Mouse (Mus musculus) liver, postnatal 0 days (tissue): Measurements from ENCODE around the gene Smpd1. TPM values are rescaled to one million over a fixed set of nuclear protein-coding genes. Genes with fewer than 3 reads are reported as not detected.

Source experiments
- ATAC-seq: fragments of 200-750 bp; cut with Nextera tagmentation; 2 replicates; pipeline ENCODE4 v1.8.0; 2017; ENCODE audit warnings: mild to moderate bottlenecking, moderate library complexity
- DNase-seq: peaks from one replicate; pipeline ENCODE4 v3.0.0-alpha.2; 2016
- H3K27ac ChIP-seq: fragments of 300-500 bp; sonication (generic); 2 replicates; pipeline ENCODE4 v1.5.1; 2014; ENCODE audit warnings: antibody characterized with exemption, moderate library complexity, mild to moderate bottlenecking, low read depth
- H3K27me3 ChIP-seq: fragments of 300-500 bp; sonication (generic); 2 replicates; pipeline ENCODE4 v1.6.1; 2014; ENCODE audit warnings: low read length, control low read depth, mixed read lengths; ENCODE audit not compliant: insufficient read depth
- H3K36me3 ChIP-seq: fragments of 300-500 bp; sonication (generic); replicated peaks from 2 replicates; pipeline ENCODE4 v1.6.1; 2014; ENCODE audit warnings: mild to moderate bottlenecking, control low read depth, low read length, moderate library complexity, mixed read lengths; ENCODE audit not compliant: insufficient read depth
- H3K4me1 ChIP-seq: fragments of 300-500 bp; sonication (generic); 2 replicates; pipeline ENCODE4 v1.6.1; 2014; ENCODE audit warnings: antibody characterized with exemption, mild to moderate bottlenecking, control low read depth; ENCODE audit not compliant: insufficient read depth
- H3K4me2 ChIP-seq: fragments of 300-500 bp; sonication (generic); 2 replicates; pipeline ENCODE4 v1.6.1; 2014; ENCODE audit warnings: low read depth, mild to moderate bottlenecking, low read length, moderate library complexity, mixed read lengths
- H3K4me3 ChIP-seq: fragments of 300-500 bp; sonication (generic); 2 replicates; pipeline ENCODE4 v1.5.1; 2014; ENCODE audit warnings: low read depth, low read length
- H3K9ac ChIP-seq: fragments of 300-500 bp; sonication (generic); replicated peaks from 2 replicates; pipeline ENCODE4 v1.6.1; 2014; ENCODE audit warnings: mild to moderate bottlenecking, moderate library complexity
- H3K9me3 ChIP-seq: fragments of 300-500 bp; sonication (generic); 2 replicates; pipeline ENCODE4 v1.6.1; 2016; ENCODE audit warnings: mild to moderate bottlenecking, control low read depth, low read length, mixed read lengths
- CTCF ChIP-seq: sonication (generic); IDR thresholded peaks from 2 replicates; pipeline ENCODE4 v1.5.1; 2016; ENCODE audit warnings: antibody characterized with exemption, low read depth
- EP300 ChIP-seq: IDR thresholded peaks from 2 replicates; pipeline ENCODE4 v1.6.1; 2016; ENCODE audit warnings: antibody characterized with exemption, low read depth, mild to moderate bottlenecking
- WGBS: fragments of 180-500 bp; shearing (Covaris S2); extraction: QIAGEN DNeasy Blood & Tissue Kit; methylation state at CpG from one replicate; pipeline ENCODE4 v1.1.7; 2014; ENCODE audit not compliant: insufficient replicate concordance; 5-methylcytosine and 5-hydroxymethylcytosine counted together
- polyA plus RNA-seq: library from polyadenylated mRNA; unstranded; fragments of >200 nt; fragmentation: Nextera tagmentation; extraction: Ambion mirVana; gene quantifications from 2 replicates; pipeline ENCODE4 v1.2.1, GENCODE M21; 2015

The Smpd1 gene
- polyA plus RNA-seq, 1 experiment from 2014 or later: 21.6 TPM

GRCm38 (mm10) chr7:105556406-105556805, 2.2 kb downstream of the Smpd1 start:
- H3K4me2 ChIP-seq: no peak overlapping the region
- peaks cover 15% of the 10 kb centered on the region; the same call in 1 of the 2 replicates for H3K4me1 ChIP-seq
- TF ChIP-seq EP300 (no peak), CTCF (no peak)

GRCm38 (mm10) chr7:105557671-105558070, 3.5 kb downstream of the Smpd1 start:
- TF ChIP-seq CTCF (no peak), EP300 (no peak)
- Histone ChIP-seq H3K9ac (no peak overlapping the region), H3K4me1 (peaks cover 15% of the 10 kb centered on the region; the same call in 1 of the 2 replicates), H3K36me3 (peaks cover 11% of the 10 kb centered on the region), H3K27me3 (no peaks in the 10 kb centered on the region), H3K27ac (no peak overlapping the region), H3K4me2 (no peak overlapping the region), H3K9me3 (no peaks in the 10 kb centered on the region), H3K4me3 (no peak overlapping the region)
- ATAC-seq (no peak), DNase-seq (no peak)
- WGBS: 82% methylated on average over 11 of the region's 11 CpGs

More at GRCm38 (mm10) chr7:105556406-105556805, 2.2 kb downstream of the Smpd1 start:
- 83% methylated on average over 8 of the region's 8 CpGs for WGBS
- Histone ChIP-seq H3K36me3 (peaks cover 11% of the 10 kb centered on the region), H3K9me3 (no peaks in the 10 kb centered on the region), H3K27me3 (no peaks in the 10 kb centered on the region), H3K27ac (no peak overlapping the region), H3K9ac (no peak overlapping the region), H3K4me3 (no peak overlapping the region)
- no peak for DNase-seq
- ATAC-seq: no peak

DNA sequence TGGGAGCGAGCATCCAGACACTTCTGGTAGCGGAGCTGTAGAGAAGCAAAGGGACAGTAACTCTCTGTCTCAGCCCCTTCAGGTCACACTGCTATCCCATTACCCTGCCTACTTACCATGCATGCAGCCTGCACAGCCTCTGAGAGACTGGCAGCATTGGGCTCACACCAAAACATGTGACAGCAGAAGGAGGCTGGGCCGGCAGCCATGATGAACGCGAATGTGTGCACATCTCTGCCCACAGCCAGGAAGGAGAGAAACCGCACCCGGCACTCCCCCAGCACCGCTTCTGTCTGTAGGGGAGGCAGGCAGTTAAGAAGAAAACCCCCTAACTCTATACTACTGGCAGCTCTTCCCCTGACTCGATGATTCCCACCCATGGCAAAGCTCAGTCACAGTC, 4.9 kb downstream of the Smpd1 start:
- Histone ChIP-seq H3K9me3 (no peaks in the 10 kb centered on the region), H3K4me1 (peaks cover 12% of the 10 kb centered on the region; the same call in 1 of the 2 replicates), H3K36me3 (peaks cover 11% of the 10 kb centered on the region), H3K27ac (no peak overlapping the region), H3K9ac (no peak overlapping the region), H3K4me2 (no peak overlapping the region), H3K4me3 (no peak overlapping the region), H3K27me3 (no peaks in the 10 kb centered on the region)
- ATAC-seq (no peak), DNase-seq (no peak)
- TF ChIP-seq EP300 (no peak), CTCF (no peak)
- WGBS: 79% methylated on average over 9 of the region's 9 CpGs

DNA sequence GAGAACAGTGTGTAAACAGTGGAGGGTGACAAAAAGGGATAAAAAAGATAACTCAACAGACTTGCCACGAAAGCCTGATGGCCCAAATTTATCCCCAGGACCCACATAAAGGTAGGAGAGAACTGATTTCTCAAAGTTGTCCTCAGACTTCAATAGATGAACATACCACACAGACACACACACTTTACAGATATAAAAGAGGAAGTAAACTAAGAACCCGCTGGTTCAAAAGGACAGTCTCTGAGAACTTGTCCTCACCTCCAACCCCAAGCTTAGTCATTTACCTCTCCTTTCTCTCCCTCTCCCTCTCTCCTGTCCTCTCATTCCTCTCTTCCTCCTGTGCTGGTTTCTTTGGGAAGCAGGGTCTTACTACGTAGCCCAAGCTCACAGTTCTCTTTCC, 8.2 kb downstream of the Smpd1 start:
- Histone ChIP-seq H3K27ac (no peak overlapping the region), H3K9me3 (no peaks in the 10 kb centered on the region), H3K4me1 (no peaks in the 10 kb centered on the region), H3K4me3 (no peak overlapping the region), H3K9ac (no peak overlapping the region), H3K4me2 (no peak overlapping the region), H3K27me3 (no peaks in the 10 kb centered on the region), H3K36me3 (peaks cover 9% of the 10 kb centered on the region)
- DNase-seq (no peak), ATAC-seq (no peak)
- 53% methylated on average over 3 of the region's 3 CpGs for WGBS
- no peak for TF ChIP-seq CTCF
- TF ChIP-seq EP300: no peak

- DNase-seq: no peak
- no peaks in the 10 kb centered on the region for H3K9me3 ChIP-seq
- TF ChIP-seq CTCF: no peak
- TF ChIP-seq EP300: no peak
- H3K4me1 ChIP-seq: no peaks in the 10 kb centered on the region
- 60% methylated on average over 3 of the region's 3 CpGs for WGBS
- H3K36me3 ChIP-seq: peaks cover 1% of the 10 kb centered on the region
- H3K4me2 ChIP-seq: no peak overlapping the region
- no peak overlapping the region for H3K27ac ChIP-seq
- H3K4me3 ChIP-seq: no peak overlapping the region
- no peaks in the 10 kb centered on the region for H3K27me3 ChIP-seq
- H3K9ac ChIP-seq: no peak overlapping the region
- ATAC-seq: no peak
Observed at GRCm38 (mm10) chr7:105563367-105563766, 9.2 kb downstream of the Smpd1 start.

DNA sequence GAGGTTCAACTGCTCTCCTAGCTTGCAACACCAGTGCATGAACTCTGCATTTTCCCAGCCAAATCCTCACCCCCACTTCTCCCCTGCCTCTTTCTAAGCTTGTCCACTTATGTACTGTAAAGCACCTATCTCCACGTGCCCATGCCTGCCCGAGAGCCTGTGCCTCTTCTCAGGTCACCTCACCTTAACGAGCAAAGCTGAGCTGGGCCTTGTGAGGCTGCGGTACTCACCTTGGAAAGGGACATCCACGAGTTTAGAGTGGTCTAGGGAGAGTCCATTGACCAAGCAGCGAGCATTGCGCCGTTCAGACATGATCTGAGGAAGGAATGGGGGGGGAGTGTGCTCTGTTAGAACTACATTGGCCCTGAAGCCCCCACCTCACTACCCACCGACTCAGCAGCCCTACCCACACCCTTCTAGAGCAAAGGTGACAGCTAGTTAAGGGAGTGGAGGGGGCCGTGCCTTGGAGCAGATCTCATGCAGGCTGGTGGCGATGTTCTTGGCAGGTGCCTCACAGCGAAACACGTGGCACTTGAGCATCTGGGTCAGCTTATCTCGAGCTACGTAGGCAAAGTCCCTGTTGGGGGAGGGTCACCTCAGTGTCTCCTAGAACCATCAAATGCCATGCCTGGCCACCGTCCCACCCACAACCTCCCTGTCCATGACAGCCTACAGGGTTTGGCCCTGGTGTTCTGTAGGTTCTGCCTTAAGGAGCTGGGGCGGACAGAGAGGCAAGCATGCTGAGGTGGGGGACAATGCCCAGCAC, 11.1 kb downstream of the Smpd1 start:
- no peaks in the 10 kb centered on the region for H3K27me3 ChIP-seq

More for the DNA sequence above, 11.1 kb downstream of the Smpd1 start:
- ATAC-seq (no peak), DNase-seq (no peak)
- Histone ChIP-seq H3K27ac (no peak overlapping the region), H3K4me2 (no peak overlapping the region), H3K9me3 (no peaks in the 10 kb centered on the region), H3K4me1 (no peaks in the 10 kb centered on the region), H3K36me3 (no peaks in the 10 kb centered on the region), H3K9ac (no peak overlapping the region), H3K4me3 (no peak overlapping the region)
- WGBS: 65% methylated on average over 17 of the region's 17 CpGs
- TF ChIP-seq CTCF: no peak
- TF ChIP-seq EP300: no peak
